In the genomic region with DNA sequence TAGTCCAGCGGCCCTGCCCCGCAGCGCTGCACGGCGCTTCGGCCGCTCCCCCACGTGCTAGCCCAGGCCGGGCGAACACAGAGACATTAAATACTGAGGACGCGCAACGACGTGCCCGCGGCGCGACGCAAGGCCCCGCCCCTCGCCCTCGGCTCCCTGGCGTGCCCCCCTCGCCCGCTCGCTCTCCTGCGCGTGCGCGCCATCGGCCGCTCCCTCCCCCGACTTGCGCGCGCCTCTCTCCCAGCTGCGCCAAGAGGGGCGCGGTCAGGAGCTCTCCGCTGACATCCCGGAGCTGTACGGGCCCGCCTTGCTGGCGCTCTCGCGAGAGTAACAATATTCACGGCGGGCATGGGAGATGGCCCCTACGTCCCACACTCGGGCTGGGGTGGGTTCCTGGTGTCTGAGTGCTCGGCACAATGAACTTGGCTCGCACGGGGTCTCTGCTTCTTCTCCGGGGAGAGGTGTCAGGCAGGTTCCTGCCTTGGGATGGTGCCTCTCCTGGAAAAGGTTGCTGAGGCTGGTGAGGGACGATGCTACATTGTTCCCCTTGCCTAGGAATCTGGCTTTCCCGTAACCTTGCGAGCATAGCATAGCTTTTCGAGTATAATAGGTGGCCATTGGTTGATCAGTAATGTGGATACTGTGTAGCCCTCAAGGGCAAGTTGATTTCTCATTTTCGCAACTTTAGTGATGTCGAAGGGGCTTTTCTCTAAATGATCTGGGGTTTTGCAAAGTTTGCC, we compare ENCODE assay signal across 8 mouse cellular contexts. TPM values are rescaled to one million over a fixed set of nuclear protein-coding genes. Genes with fewer than 3 reads are reported as not detected.
DNase-seq lines count a peak whose midpoint lies in the region; ATAC-seq and TF ChIP-seq lines count a peak whose summit lies in the region.

Gene Akap1, minus strand, starts transcription at position 129 of the 740 bp plus-strand sequence.

- no peaks in the 10 kb centered on the region for H3K9me3 ChIP-seq in forebrain, embryonic 10.5 days
- no peaks in the 10 kb centered on the region for H3K9me3 ChIP-seq in heart, embryonic 15.5 days (replicated peaks)
- H3K9me3 ChIP-seq in liver, embryonic 14.5 days (ENCODE audit: control insufficient read depth, low read length): no peaks in the 10 kb centered on the region
- no peaks in the 10 kb centered on the region for H3K9me3 ChIP-seq in neural tube, embryonic 11.5 days (ENCODE audit: control insufficient read depth, low read length)

- peaks cover 38% of the 10 kb centered on the region for H3K4me1 ChIP-seq in forebrain, embryonic 10.5 days
- peaks cover 33% of the 10 kb centered on the region for H3K4me1 ChIP-seq in heart, embryonic 15.5 days (replicated peaks)
- H3K4me1 ChIP-seq in liver, embryonic 14.5 days (replicated peaks; ENCODE audit: control insufficient read depth in 2 of 2, insufficient read depth in 2 of 2, low read length in 1 of 2): peaks cover 8 to 16% of the 10 kb centered on the region in 2 experiments
- H3K4me1 ChIP-seq in neural tube, embryonic 11.5 days (ENCODE audit: control insufficient read depth, insufficient read depth, low read length): peaks cover 2% of the 10 kb centered on the region; the same call in 1 of the 2 replicates

- TF ChIP-seq EP300 in liver, embryonic 14.5 days (IDR thresholded peaks at IDR 0.05; ENCODE audit: low read depth): no peak

- peak; percentile 60 for DNase-seq in c-Kit-negative CD71-positive TER-119-positive erythroid progenitor cells, embryonic 14.5 days (ENCODE audit: low read depth, low spot score)
- DNase-seq in forebrain, embryonic 10.5 days (ENCODE audit: extremely low spot score, low spot score): peak; percentile 94
- DNase-seq in kidney, postnatal 25 days: peak; percentile 96 to 99
- DNase-seq in liver, embryonic 14.5 days (ENCODE audit: low read depth in 3 of 3, low spot score in 3 of 3): peak; percentile 80 to 83 (median 82)
- peak; percentile 100 for DNase-seq in neural tube, embryonic 11.5 days (ENCODE audit: low spot score)
- peak; percentile 87 for DNase-seq in telencephalon, adult 2 months (ENCODE audit: low read depth, low spot score)

- 2% methylated on average over 60 of the region's 60 CpGs for WGBS in forebrain, embryonic 10.5 days
- 2% methylated on average over 60 of the region's 60 CpGs for WGBS in heart, embryonic 15.5 days
- WGBS in liver, embryonic 14.5 days (ENCODE audit: insufficient replicate concordance): 2% methylated on average over 60 of the region's 60 CpGs
- 1% methylated on average over 53 of the region's 60 CpGs for WGBS in neural tube, embryonic 11.5 days

- H3K36me3 ChIP-seq in forebrain, embryonic 10.5 days (replicated peaks): no peaks in the 10 kb centered on the region; the same call in 1 of the 2 replicates
- H3K36me3 ChIP-seq in heart, embryonic 15.5 days: no peaks in the 10 kb centered on the region
- H3K36me3 ChIP-seq in liver, embryonic 14.5 days (replicated peaks; ENCODE audit: control insufficient read depth, insufficient read depth, low read depth): no peaks in the 10 kb centered on the region
- no peaks in the 10 kb centered on the region for H3K36me3 ChIP-seq in neural tube, embryonic 11.5 days (ENCODE audit: control insufficient read depth, insufficient read depth, low read length)

- TF ChIP-seq CTCF in liver, embryonic 14.5 days (IDR thresholded peaks at IDR 0.05; ENCODE audit: low read depth): no peak

- H3K27ac ChIP-seq in forebrain, embryonic 10.5 days: peak within 1 kb of the TSS; percentile 90
- H3K27ac ChIP-seq in heart, embryonic 15.5 days: peak within 1 kb of the TSS; percentile 87
- H3K27ac ChIP-seq in liver, embryonic 14.5 days: no peak within 1 kb of the TSS
- 0 out of 2 replicates have a peak within 1 kb of the TSS, but pooled peaks have one; percentile 2 for H3K27ac ChIP-seq in neural tube, embryonic 11.5 days (ENCODE audit: low read depth, low read length)

- H3K9ac ChIP-seq in heart, embryonic 15.5 days: peak within 1 kb of the TSS; percentile 84
- peak within 1 kb of the TSS; percentile 57 for H3K9ac ChIP-seq in liver, embryonic 14.5 days (replicated peaks)
- H3K9ac ChIP-seq in neural tube, embryonic 11.5 days (ENCODE audit: low read length): peak within 1 kb of the TSS; percentile 70

- H3K4me3 ChIP-seq in forebrain, embryonic 10.5 days: peak within 1 kb of the TSS; percentile 73
- H3K4me3 ChIP-seq in heart, embryonic 15.5 days: peak within 1 kb of the TSS; percentile 91
- peak within 1 kb of the TSS; percentile 65 to 72 for H3K4me3 ChIP-seq in liver, embryonic 14.5 days (ENCODE audit: insufficient read depth in 1 of 2, low read depth in 2 of 2, low read length in 2 of 2)
- peak within 1 kb of the TSS; percentile 67 for H3K4me3 ChIP-seq in neural tube, embryonic 11.5 days (ENCODE audit: low read depth, low read length)

- peak within 1 kb of the TSS; percentile 98 for H3K4me2 ChIP-seq in heart, embryonic 15.5 days
- peak within 1 kb of the TSS; percentile 81 for H3K4me2 ChIP-seq in liver, embryonic 14.5 days (ENCODE audit: low read depth)
- peak within 1 kb of the TSS; percentile 93 for H3K4me2 ChIP-seq in neural tube, embryonic 11.5 days (ENCODE audit: low read depth)

- peaks cover 33% of the 10 kb centered on the region for H3K27me3 ChIP-seq in forebrain, embryonic 10.5 days (ENCODE audit: poor library complexity, severe bottlenecking)
- no peaks in the 10 kb centered on the region for H3K27me3 ChIP-seq in heart, embryonic 15.5 days
- H3K27me3 ChIP-seq in liver, embryonic 14.5 days (ENCODE audit: control insufficient read depth, insufficient read depth, low read length): no peaks in the 10 kb centered on the region; the same call in 1 of the 2 replicates
- no peaks in the 10 kb centered on the region for H3K27me3 ChIP-seq in neural tube, embryonic 11.5 days (ENCODE audit: control insufficient read depth, insufficient read depth, low read length)

- peak; percentile 86 for ATAC-seq in CD4-positive, CD25-positive, alpha-beta regulatory T cell, adult 4 months
- peak; percentile 97 for ATAC-seq in heart, embryonic 15.5 days (replicated peaks; ENCODE audit: insufficient number of reproducible peaks, insufficient read depth, low FRiP score, low read depth)
- ATAC-seq in liver, embryonic 14.5 days (ENCODE audit: insufficient read depth): peak; percentile 94
- ATAC-seq in neural tube, embryonic 11.5 days (ENCODE audit: insufficient read depth, low FRiP score, low TSS enrichment): peak; percentile 97

RNA-seq across cellular contexts. Expression of gene Akap1, which starts in this region (rescaled TPM):
- 1 to 10 TPM; 1.3 to 1.6 TPM for polyA plus RNA-seq in CD4-positive, CD25-positive, alpha-beta regulatory T cell, adult 4 months (2017; shearing (Covaris generic))
- 16.6 and 19.2 TPM in 2 replicates for polyA plus RNA-seq in forebrain, embryonic 10.5 days (2016; fragmentation: Nextera tagmentation; extraction: Ambion mirVana)
- polyA plus RNA-seq in heart, embryonic 15.5 days (2015; fragmentation: Nextera tagmentation; extraction: Ambion mirVana): 44.2 and 45.8 TPM in 2 replicates
- 8.2 and 9.1 TPM in 2 replicates for polyA plus RNA-seq in liver, embryonic 14.5 days (2012; rRNA removed)
- polyA plus RNA-seq in liver, embryonic 14.5 days (2014; fragmentation: Nextera tagmentation; extraction: Ambion mirVana): 5.8 and 6.2 TPM in 2 replicates
- 18.0 and 19.5 TPM in 2 replicates for polyA plus RNA-seq in neural tube, embryonic 11.5 days (2014; fragmentation: Nextera tagmentation; extraction: Ambion mirVana)
